Mouse (Mus musculus): Measurements from ENCODE around the gene March6. TPM values are rescaled to one million over a fixed set of nuclear protein-coding genes. Genes with fewer than 3 reads are reported as not detected.

The March6 gene
- polyA plus RNA-seq, 1 experiment from 2014 or later, result 12.9 TPM

DNA sequence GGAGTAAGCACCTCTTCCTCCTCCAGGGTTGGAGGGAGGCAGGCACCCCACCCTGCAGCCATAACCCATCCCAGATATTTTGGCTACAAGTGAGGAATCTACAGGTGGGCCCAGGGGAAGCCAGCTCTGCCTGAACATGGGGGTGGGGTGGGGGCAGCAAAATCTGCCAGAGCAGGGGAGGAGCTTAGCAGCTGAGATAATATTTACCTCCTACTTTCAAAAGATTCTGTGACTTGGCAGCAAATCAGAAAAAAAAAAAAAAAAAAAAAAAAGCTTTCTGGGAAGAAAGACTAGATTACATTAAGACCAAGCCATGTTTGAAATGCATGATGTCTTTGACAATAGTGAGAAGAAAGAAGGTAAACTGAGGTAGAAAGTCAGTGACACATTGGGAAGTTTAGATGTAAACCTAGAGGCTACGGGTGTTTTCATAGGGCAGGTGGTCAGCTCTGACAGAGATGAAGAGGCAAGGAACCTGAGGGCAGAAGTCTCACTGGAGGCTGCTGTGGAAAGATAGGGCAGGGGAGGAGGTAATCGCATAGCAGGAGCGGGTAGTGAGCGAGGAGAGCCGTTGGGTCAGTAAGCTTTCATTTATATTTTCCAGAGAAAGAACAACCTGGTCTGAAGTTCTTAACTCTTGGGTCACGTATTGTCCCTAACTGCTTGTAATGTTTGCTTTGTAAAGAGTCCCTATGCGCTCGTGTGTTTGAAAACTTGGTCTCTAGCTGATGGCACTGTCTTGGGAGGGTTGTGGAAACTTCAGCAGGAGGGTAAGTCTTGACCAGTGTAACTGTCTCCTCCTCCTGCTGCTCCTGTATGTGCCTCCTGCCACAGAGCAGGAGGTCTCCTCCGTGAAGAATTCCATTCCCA lies 9.0 kb upstream of the March6 start:
- H3K4me2 ChIP-seq (replicated peaks; ENCODE audit: low read depth), result no peak overlapping the region
- H3K9ac ChIP-seq (ENCODE audit: low read length), result no peak overlapping the region
- H3K4me3 ChIP-seq (ENCODE audit: low read depth, low read length), result no peak overlapping the region
- TF ChIP-seq CTCF (IDR thresholded peaks at IDR 0.05; ENCODE audit: low read depth) (no peak), EP300 (optimal IDR thresholded peaks at IDR 0.05) (no peak)
- ATAC-seq (ENCODE audit: low FRiP score, low TSS enrichment) (peak; percentile 30; the same call in 1 of the 2 replicates), DNase-seq (ENCODE audit: low spot score) (peak; percentile 60)
- WGBS, result 26% methylated on average over 9 of the region's 9 CpGs
- no peak overlapping the region; the same call in 1 of the 2 replicates for H3K27ac ChIP-seq (replicated peaks)
- no peaks in the 10 kb centered on the region for H3K36me3 ChIP-seq (ENCODE audit: control insufficient read depth, insufficient read depth, low read length)
- H3K4me1 ChIP-seq (replicated peaks; ENCODE audit: control insufficient read depth, insufficient read depth), result peaks cover 3% of the 10 kb centered on the region; the same call in 1 of the 2 replicates
- H3K27me3 ChIP-seq (ENCODE audit: control insufficient read depth, insufficient read depth, low read length), result no peaks in the 10 kb centered on the region
- H3K9me3 ChIP-seq (ENCODE audit: control insufficient read depth, low read length), result no peaks in the 10 kb centered on the region

GRCm38 (mm10) chr15:31538346-31538745 lies 7.5 kb upstream of the March6 start:
- no peak for ATAC-seq (ENCODE audit: low FRiP score, low TSS enrichment)
- H3K27ac ChIP-seq (replicated peaks), result no peak overlapping the region

DNA sequence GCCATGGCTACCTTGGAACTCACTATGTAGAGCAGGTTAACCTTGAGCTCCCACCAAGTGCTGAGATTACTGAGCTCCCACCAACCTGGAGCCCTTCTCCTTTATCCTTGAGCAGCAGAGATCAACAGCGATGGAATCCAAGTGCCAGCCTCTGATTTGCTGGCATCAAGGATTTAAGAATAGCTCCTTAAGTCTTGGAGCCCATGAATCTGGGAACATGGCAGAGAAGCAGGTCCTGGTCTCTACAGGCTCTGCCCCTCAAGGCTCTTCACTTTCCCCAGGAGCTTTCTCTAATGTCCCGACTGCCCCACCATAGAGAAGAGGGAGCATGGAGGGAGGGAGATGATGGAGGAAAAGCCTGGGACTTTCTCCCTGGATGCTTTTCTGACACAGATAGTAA lies 6.9 kb upstream of the March6 start:
- TF ChIP-seq EP300 (optimal IDR thresholded peaks at IDR 0.05) (no peak), CTCF (IDR thresholded peaks at IDR 0.05; ENCODE audit: low read depth) (no peak)
- H3K27ac ChIP-seq (replicated peaks), result no peak overlapping the region
- WGBS, result 98% methylated on average over 2 of the region's 2 CpGs
- ATAC-seq (ENCODE audit: low FRiP score, low TSS enrichment), result no peak
- H3K36me3 ChIP-seq (ENCODE audit: control insufficient read depth, insufficient read depth, low read length), result no peaks in the 10 kb centered on the region
- H3K4me3 ChIP-seq (ENCODE audit: low read depth, low read length), result no peak overlapping the region
- no peak overlapping the region for H3K9ac ChIP-seq (ENCODE audit: low read length)
- no peak overlapping the region for H3K4me2 ChIP-seq (replicated peaks; ENCODE audit: low read depth)
- no peaks in the 10 kb centered on the region for H3K9me3 ChIP-seq (ENCODE audit: control insufficient read depth, low read length)
- peaks cover 3% of the 10 kb centered on the region; the same call in 1 of the 2 replicates for H3K4me1 ChIP-seq (replicated peaks; ENCODE audit: control insufficient read depth, insufficient read depth)
- DNase-seq (ENCODE audit: low spot score), result no peak
- no peaks in the 10 kb centered on the region for H3K27me3 ChIP-seq (ENCODE audit: control insufficient read depth, insufficient read depth, low read length)

More at GRCm38 (mm10) chr15:31538346-31538745, 7.5 kb upstream of the March6 start:
- no peak overlapping the region for H3K4me2 ChIP-seq (replicated peaks; ENCODE audit: low read depth)
- no peaks in the 10 kb centered on the region for H3K36me3 ChIP-seq (ENCODE audit: control insufficient read depth, insufficient read depth, low read length)
- no peaks in the 10 kb centered on the region for H3K27me3 ChIP-seq (ENCODE audit: control insufficient read depth, insufficient read depth, low read length)
- no peak overlapping the region for H3K9ac ChIP-seq (ENCODE audit: low read length)
- DNase-seq (ENCODE audit: low spot score), result no peak
- H3K9me3 ChIP-seq (ENCODE audit: control insufficient read depth, low read length), result no peaks in the 10 kb centered on the region
- WGBS, result 91% methylated on average over 3 of the region's 3 CpGs
- no peak overlapping the region for H3K4me3 ChIP-seq (ENCODE audit: low read depth, low read length)
- TF ChIP-seq CTCF (IDR thresholded peaks at IDR 0.05; ENCODE audit: low read depth) (no peak), EP300 (optimal IDR thresholded peaks at IDR 0.05) (no peak)
- peaks cover 3% of the 10 kb centered on the region; the same call in 1 of the 2 replicates for H3K4me1 ChIP-seq (replicated peaks; ENCODE audit: control insufficient read depth, insufficient read depth)

GRCm38 (mm10) chr15:31536051-31536737 lies 5.3 kb upstream of the March6 start:
- Histone ChIP-seq H3K4me3 (ENCODE audit: low read depth, low read length) (no peak overlapping the region), H3K4me2 (replicated peaks; ENCODE audit: low read depth) (no peak overlapping the region), H3K27me3 (ENCODE audit: control insufficient read depth, insufficient read depth, low read length) (no peaks in the 10 kb centered on the region), H3K4me1 (replicated peaks; ENCODE audit: control insufficient read depth, insufficient read depth) (peaks cover 3% of the 10 kb centered on the region; the same call in 1 of the 2 replicates), H3K9me3 (ENCODE audit: control insufficient read depth, low read length) (no peaks in the 10 kb centered on the region), H3K27ac (replicated peaks) (no peak overlapping the region), H3K9ac (ENCODE audit: low read length) (no peak overlapping the region), H3K36me3 (ENCODE audit: control insufficient read depth, insufficient read depth, low read length) (no peaks in the 10 kb centered on the region)
- no peak for TF ChIP-seq EP300 (optimal IDR thresholded peaks at IDR 0.05)
- no peak for TF ChIP-seq CTCF (IDR thresholded peaks at IDR 0.05; ENCODE audit: low read depth)
- no peak for ATAC-seq (ENCODE audit: low FRiP score, low TSS enrichment)
- DNase-seq (ENCODE audit: low spot score), result peak; percentile 19
- 15% methylated on average over 7 of the region's 7 CpGs for WGBS

DNA sequence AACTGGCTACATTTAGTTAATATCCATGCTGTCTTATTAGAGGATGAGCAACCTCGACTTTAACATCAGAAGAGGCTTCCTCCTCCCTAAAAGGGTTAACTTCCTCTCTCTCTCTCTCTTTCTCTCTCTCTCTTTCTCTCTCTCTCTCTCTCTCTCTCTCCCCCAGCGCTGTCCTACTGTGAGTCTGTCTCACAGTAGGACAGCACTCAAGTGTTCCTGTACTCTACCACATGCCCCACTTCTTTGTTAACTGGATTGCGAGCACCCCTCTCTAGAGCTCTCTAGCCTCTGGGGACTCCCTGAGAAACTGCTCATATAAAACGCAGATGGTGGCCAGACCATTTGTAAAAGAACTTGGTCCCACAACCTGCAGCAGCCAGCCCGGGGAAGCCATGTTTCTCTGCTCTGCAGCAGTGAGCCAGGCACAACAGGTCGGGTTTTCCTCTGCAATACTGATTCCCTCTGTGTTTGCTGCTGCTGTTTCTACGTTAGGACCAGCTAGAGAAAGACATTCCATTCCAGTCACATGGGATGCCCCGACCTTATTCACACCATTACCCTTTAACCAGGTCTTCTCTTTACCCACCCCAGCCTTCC lies 4.5 kb upstream of the March6 start:
- Histone ChIP-seq H3K4me3 (ENCODE audit: low read depth, low read length) (no peak overlapping the region), H3K36me3 (ENCODE audit: control insufficient read depth, insufficient read depth, low read length) (no peaks in the 10 kb centered on the region), H3K4me1 (replicated peaks; ENCODE audit: control insufficient read depth, insufficient read depth) (peaks cover 3% of the 10 kb centered on the region; the same call in 1 of the 2 replicates), H3K9me3 (ENCODE audit: control insufficient read depth, low read length) (no peaks in the 10 kb centered on the region), H3K27ac (replicated peaks) (no peak overlapping the region), H3K9ac (ENCODE audit: low read length) (no peak overlapping the region), H3K4me2 (replicated peaks; ENCODE audit: low read depth) (no peak overlapping the region), H3K27me3 (ENCODE audit: control insufficient read depth, insufficient read depth, low read length) (no peaks in the 10 kb centered on the region)
- DNase-seq (ENCODE audit: low spot score) (no peak), ATAC-seq (ENCODE audit: low FRiP score, low TSS enrichment) (no peak)
- 34% methylated on average over 8 of the region's 8 CpGs for WGBS
- no peak for TF ChIP-seq CTCF (IDR thresholded peaks at IDR 0.05; ENCODE audit: low read depth)
- no peak for TF ChIP-seq EP300 (optimal IDR thresholded peaks at IDR 0.05)
